Comparison of ENCODE assay signal across 13 mouse cellular contexts in the genomic region with DNA sequence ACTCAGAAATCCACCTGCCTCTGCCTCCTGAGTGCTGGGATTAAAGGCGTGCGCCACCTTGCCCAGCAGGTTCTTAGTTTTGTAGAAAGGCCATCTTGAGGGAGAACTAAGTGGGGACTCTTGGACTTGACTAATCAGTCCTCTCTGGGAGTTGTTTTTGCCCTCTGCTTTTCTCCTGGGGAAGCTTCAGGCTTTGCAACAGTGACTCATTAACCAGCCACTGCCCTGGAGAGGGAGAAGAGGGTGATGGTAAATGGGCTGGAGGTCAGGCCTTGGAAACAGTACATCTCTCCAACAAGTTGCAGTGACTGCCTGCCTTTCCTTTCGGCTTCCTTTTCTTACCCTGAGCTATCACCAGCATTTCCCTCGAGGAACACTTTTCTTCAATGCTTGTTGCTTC. TPM values are rescaled to one million over a fixed set of nuclear protein-coding genes. Genes with fewer than 3 reads are reported as not detected.
DNase-seq lines count a peak whose midpoint lies in the region; ATAC-seq and TF ChIP-seq lines count a peak whose summit lies in the region.
"Had no signal": no experiment of that assay in that cellular context is flagged by ENCODE, and none has a peak within 500 bp of the region (broad histone marks: within the 10 kb centered on the region; RNA-seq: fewer than 3 reads in every experiment).

No protein-coding gene starts in this region.

- H3K27me3 ChIP-seq in kidney, embryonic 15.5 days = no peaks in the 10 kb centered on the region
- H3K27me3 ChIP-seq in myocyte (ENCODE audit: control insufficient read depth, insufficient read depth, insufficient read length) = no peaks in the 10 kb centered on the region
- no peaks in the 10 kb centered on the region for H3K27me3 ChIP-seq in thymus, adult 2 months (ENCODE audit: control insufficient read depth, insufficient read depth, low read length)
- H3K27me3 ChIP-seq: embryonic facial prominence, embryonic 12.5 days; hindbrain, embryonic 13.5 days had no signal

- H3K9me3 ChIP-seq in kidney, embryonic 15.5 days (replicated peaks) = no peaks in the 10 kb centered on the region
- H3K9me3 ChIP-seq: embryonic facial prominence, embryonic 12.5 days; heart, embryonic 10.5 days; hindbrain, embryonic 13.5 days had no signal

- TF ChIP-seq POLR2A in myocyte (IDR thresholded peaks at IDR 0.05; ENCODE audit: insufficient read length, low read depth) = no peak
- no peak for TF ChIP-seq POLR2A in thymus, adult 2 months (IDR thresholded peaks at IDR 0.05; ENCODE audit: control insufficient read depth, extremely low read depth, insufficient read depth, low read length, poor library complexity)

- no peak overlapping the region for H3K4me2 ChIP-seq in kidney, embryonic 15.5 days
- H3K4me2 ChIP-seq in myocyte (ENCODE audit: low read depth) = peak overlapping the region; percentile 68
- H3K4me2 ChIP-seq: embryonic facial prominence, embryonic 12.5 days; hindbrain, embryonic 13.5 days had no signal

- peak; percentile 58 for DNase-seq in heart, adult 11 months
- no peak for DNase-seq in heart, adult 18-20 months
- DNase-seq in adrenal gland, postnatal 25 days = peak; percentile 25
- no peak for DNase-seq in layer of hippocampus, postnatal 25 days (ENCODE audit: extremely low spot score in 1 of 2, low spot score in 1 of 2)
- DNase-seq in spleen, postnatal 4 days (ENCODE audit: low spot score in 2 of 2) = no peak
- DNase-seq in thymus, adult 2 months = no peak
- DNase-seq: lung, postnatal 10 days; thymus, adult 18-20 months had no signal

- peaks cover 22% of the 10 kb centered on the region for H3K4me1 ChIP-seq in kidney, embryonic 15.5 days
- peaks cover 3% of the 10 kb centered on the region for H3K4me1 ChIP-seq in thymus, adult 2 months (replicated peaks; ENCODE audit: control insufficient read depth, insufficient read depth, low read length)

- ATAC-seq in kidney, embryonic 15.5 days (replicated peaks; ENCODE audit: low FRiP score) = 0 out of 2 replicates have a peak, but pooled peaks have one; percentile 14

- H3K79me2 ChIP-seq in myocyte (ENCODE audit: control insufficient read depth, insufficient read depth) = peaks cover 51% of the 10 kb centered on the region

- H3K27ac ChIP-seq in kidney, embryonic 15.5 days = peak overlapping the region; percentile 7; the same call in 1 of the 2 replicates
- no peak overlapping the region for H3K27ac ChIP-seq in thymus, adult 2 months (ENCODE audit: control insufficient read depth, insufficient read depth, low read length)
- H3K27ac ChIP-seq: embryonic facial prominence, embryonic 12.5 days; heart, embryonic 10.5 days; hindbrain, embryonic 13.5 days had no signal

- WGBS in kidney, embryonic 15.5 days = 85% methylated on average over 4 of the region's 4 CpGs
- WGBS in thymus, adult 2 months = 87% methylated on average over 4 of the region's 4 CpGs

- no peak overlapping the region for H3K9ac ChIP-seq in kidney, embryonic 15.5 days
- H3K9ac ChIP-seq: embryonic facial prominence, embryonic 12.5 days; hindbrain, embryonic 13.5 days had no signal

- no peaks in the 10 kb centered on the region for H3K36me3 ChIP-seq in kidney, embryonic 15.5 days
- no peaks in the 10 kb centered on the region for H3K36me3 ChIP-seq in myocyte (ENCODE audit: control insufficient read depth, insufficient read depth)
- no peaks in the 10 kb centered on the region for H3K36me3 ChIP-seq in thymus, adult 2 months (ENCODE audit: control insufficient read depth, insufficient read depth, low read length)
- H3K36me3 ChIP-seq: embryonic facial prominence, embryonic 12.5 days; heart, embryonic 10.5 days; hindbrain, embryonic 13.5 days had no signal

- H3K4me3 ChIP-seq in kidney, embryonic 15.5 days (replicated peaks) = no peak overlapping the region
- no peak overlapping the region for H3K4me3 ChIP-seq in myocyte
- H3K4me3 ChIP-seq in thymus, adult 2 months (ENCODE audit: control insufficient read depth, insufficient read depth, low read length) = no peak overlapping the region
- H3K4me3 ChIP-seq: embryonic facial prominence, embryonic 12.5 days; heart, embryonic 10.5 days; hindbrain, embryonic 13.5 days had no signal

- H3ac ChIP-seq in myocyte (ENCODE audit: control insufficient read depth, insufficient read length) = no peak overlapping the region

- TF ChIP-seq CTCF in thymus, adult 2 months (IDR thresholded peaks at IDR 0.05; ENCODE audit: borderline replicate concordance, control insufficient read depth, extremely low read depth, insufficient read depth, low read length, poor library complexity) = no peak

TF ChIP-seq in myocyte, 11 proteins besides CTCF, POLR2A, EP300 and RAD21:
- no peak for TF ChIP-seq CEBPB (IDR thresholded peaks at IDR 0.05; ENCODE audit: insufficient read depth, poor library complexity, severe bottlenecking)

RNA-seq across cellular contexts. Expression of gene Numa1, which starts 30.6 kb away (rescaled TPM):
- total RNA-seq in heart, adult 18-20 months (2021) = 10 to 100 TPM; 89.0 to 95.0 TPM
- total RNA-seq in adrenal gland, postnatal 25 days (2021) = 168 and 210 TPM in 2 replicates
- polyA plus RNA-seq in kidney, embryonic 15.5 days (2015; fragmentation: Nextera tagmentation; extraction: Ambion mirVana) = 70.1 and 73.5 TPM in 2 replicates
- polyA plus RNA-seq in myocyte (2012; fragmentation: generic; extraction: Trizol) = 60.3 TPM
- 10 to 100 TPM; 89.0 to 98.9 TPM for total RNA-seq in layer of hippocampus, postnatal 25 days (2021)
- 166 and 186 TPM in 2 replicates for polyA plus RNA-seq in thymus, adult 2 months (2012; rRNA removed)

RNA-seq across cellular contexts. Expression of gene Lrrc51, which starts 30.9 kb away (rescaled TPM):
- total RNA-seq in heart, adult 18-20 months (2021) = 1 to 10 TPM; 4.1 to 5.7 TPM
- 13.3 and 17.2 TPM in 2 replicates for total RNA-seq in adrenal gland, postnatal 25 days (2021)
- 9.2 and 9.9 TPM in 2 replicates for polyA plus RNA-seq in kidney, embryonic 15.5 days (2015; fragmentation: Nextera tagmentation; extraction: Ambion mirVana)
- polyA plus RNA-seq in myocyte (2012; fragmentation: generic; extraction: Trizol) = 8.8 TPM
- 1 to 10 TPM; 6.0 to 6.8 TPM for total RNA-seq in layer of hippocampus, postnatal 25 days (2021)
- 4.0 and 6.2 TPM in 2 replicates for polyA plus RNA-seq in thymus, adult 2 months (2012; rRNA removed)

RNA-seq across cellular contexts. Expression of gene Il18bp, which starts 53.9 kb away (rescaled TPM):
- 10 to 100 TPM in 1 of 2 experiments, 1 to 10 TPM in 1; 7.4 to 11.9 TPM for total RNA-seq in heart, adult 18-20 months (2021)
- total RNA-seq in adrenal gland, postnatal 25 days (2021) = 7.4 and 8.9 TPM in 2 replicates
- polyA plus RNA-seq in kidney, embryonic 15.5 days (2015; fragmentation: Nextera tagmentation; extraction: Ambion mirVana) = 2.5 and 3.0 TPM in 2 replicates
- 0.84 TPM for polyA plus RNA-seq in myocyte (2012; fragmentation: generic; extraction: Trizol)
- 1 to 10 TPM; 4.0 to 9.1 TPM for total RNA-seq in layer of hippocampus, postnatal 25 days (2021)
- 57.9 and 80.7 TPM in 2 replicates for polyA plus RNA-seq in thymus, adult 2 months (2012; rRNA removed)

RNA-seq across cellular contexts. Expression of gene Tomt, which starts 58.4 kb away (rescaled TPM):
- not detected for total RNA-seq in heart, adult 18-20 months (2021)
- not detected in 2 replicates for total RNA-seq in adrenal gland, postnatal 25 days (2021)
- polyA plus RNA-seq in kidney, embryonic 15.5 days (2015; fragmentation: Nextera tagmentation; extraction: Ambion mirVana) = 0.24 and 0.53 TPM in 2 replicates
- polyA plus RNA-seq in myocyte (2012; fragmentation: generic; extraction: Trizol) = 0.06 TPM
- not detected for total RNA-seq in layer of hippocampus, postnatal 25 days (2021)
- polyA plus RNA-seq in thymus, adult 2 months (2012; rRNA removed) = 0.08 and 0.20 TPM in 2 replicates

RNA-seq across cellular contexts. Expression of gene Lamtor1, which starts 58.8 kb away (rescaled TPM):
- total RNA-seq in heart, adult 18-20 months (2021) = 100 to 1,000 TPM; 117 TPM
- total RNA-seq in adrenal gland, postnatal 25 days (2021) = 99.9 and 103 TPM in 2 replicates
- polyA plus RNA-seq in kidney, embryonic 15.5 days (2015; fragmentation: Nextera tagmentation; extraction: Ambion mirVana) = 151 and 158 TPM in 2 replicates
- 202 TPM for polyA plus RNA-seq in myocyte (2012; fragmentation: generic; extraction: Trizol)
- 100 to 1,000 TPM in 1 of 2 experiments, 10 to 100 TPM in 1; 97.8 to 102 TPM for total RNA-seq in layer of hippocampus, postnatal 25 days (2021)
- polyA plus RNA-seq in thymus, adult 2 months (2012; rRNA removed) = 235 and 239 TPM in 2 replicates

Comparison
In these comparisons a context has a peak if more than half of its experiments do, and no peak if none do; other contexts are left out.
1. DNase-seq: peak in heart, adult 11 months (single experiment) and adrenal gland, postnatal 25 days (single experiment); none in heart, adult 18-20 months (0 of 2), layer of hippocampus, postnatal 25 days (0 of 2), spleen, postnatal 4 days (0 of 2) and thymus, adult 2 months (single experiment).